Mouse (Mus musculus) heart, embryonic 12.5 days (tissue): ENCODE data around the gene Crx. TPM values are rescaled to one million over a fixed set of nuclear protein-coding genes. Genes with fewer than 3 reads are reported as not detected.
"Not testable (repeated sequence)": the region's sequence is repeated elsewhere in the genome, so short reads cannot be mapped to it uniquely, and the experiment has no call there.

ENCODE experiments used
- ATAC-seq: fragments of 200-750 bp; cut with Nextera tagmentation; 2 replicates; pipeline ENCODE4 v1.8.0; 2017; ENCODE audit warnings: moderate TSS enrichment, moderate library complexity; ENCODE audit not compliant: insufficient number of reproducible peaks, low FRiP score
- H3K27ac ChIP-seq: fragments of 300-500 bp; sonication (generic); 2 replicates; pipeline ENCODE4 v1.5.1; 2016; ENCODE audit warnings: mild to moderate bottlenecking, moderate library complexity; ENCODE audit not compliant: poor library complexity, severe bottlenecking
- H3K27me3 ChIP-seq: fragments of 300-500 bp; sonication (generic); replicated peaks from 2 replicates; pipeline ENCODE4 v1.6.1; 2016; ENCODE audit warnings: mild to moderate bottlenecking, moderate library complexity
- H3K36me3 ChIP-seq: fragments of 300-500 bp; sonication (generic); 2 replicates; pipeline ENCODE4 v1.6.1; 2016; ENCODE audit warnings: mild to moderate bottlenecking, moderate library complexity
- H3K4me1 ChIP-seq: fragments of 300-500 bp; sonication (generic); replicated peaks from 2 replicates; pipeline ENCODE4 v1.6.1; 2016; ENCODE audit warnings: mild to moderate bottlenecking
- H3K4me2 ChIP-seq: fragments of 300-500 bp; sonication (generic); 2 replicates; pipeline ENCODE4 v1.6.1; 2016; ENCODE audit warnings: mild to moderate bottlenecking, moderate library complexity
- H3K4me3 ChIP-seq: fragments of 300-500 bp; sonication (generic); 2 replicates; pipeline ENCODE4 v1.5.1; 2016; ENCODE audit warnings: mild to moderate bottlenecking
- H3K9ac ChIP-seq: fragments of 300-500 bp; sonication (generic); 2 replicates; pipeline ENCODE4 v1.6.1; 2016; ENCODE audit warnings: mild to moderate bottlenecking, moderate library complexity
- H3K9me3 ChIP-seq: fragments of 300-500 bp; sonication (generic); replicated peaks from 2 replicates; pipeline ENCODE4 v1.6.1; 2016; ENCODE audit warnings: mild to moderate bottlenecking, moderate library complexity
- WGBS: fragments of 180-500 bp; shearing (Covaris S2); methylation state at CpG from one replicate; pipeline ENCODE4 v1.1.7; 2016; 5-methylcytosine and 5-hydroxymethylcytosine counted together
- polyA plus RNA-seq: library from polyadenylated mRNA; unstranded; fragments of >200 nt; fragmentation: Nextera tagmentation; extraction: Ambion mirVana; gene quantifications from 2 replicates; pipeline ENCODE4 v1.2.1, GENCODE M21; 2016

Crx gene
- polyA plus RNA-seq = not detected in 2 replicates

- no peak within 1 kb of the TSS for H3K4me3 ChIP-seq
- H3K36me3 ChIP-seq = no peaks in the 10 kb centered on the region
- H3K4me2 ChIP-seq = no peak within 1 kb of the TSS
- no peaks in the 10 kb centered on the region for H3K27me3 ChIP-seq
- WGBS = 25% methylated on average over 4 of the region's 4 CpGs
- no peaks in the 10 kb centered on the region for H3K4me1 ChIP-seq
- no peak within 1 kb of the TSS for H3K9ac ChIP-seq
- H3K9me3 ChIP-seq = no peaks in the 10 kb centered on the region
- ATAC-seq = no peak
- no peak within 1 kb of the TSS for H3K27ac ChIP-seq
Observed at GRCm38 (mm10) chr7:15879756-15880155, at the start of gene Crx. Crx (minus strand) TSS chr7:15879968.

GRCm38 (mm10) chr7:15922220-15922773 is 42.5 kb upstream of the Crx start, which contains the start of gene Selenow:
Selenow (minus strand) TSS chr7:15922402.
- Histone ChIP-seq H3K4me3 (peak within 1 kb of the TSS; percentile 89), H3K9ac (peak within 1 kb of the TSS; percentile 81), H3K4me1 (peaks cover 27% of the 10 kb centered on the region), H3K9me3 (no peaks in the 10 kb centered on the region), H3K27me3 (no peaks in the 10 kb centered on the region), H3K36me3 (peaks cover 31% of the 10 kb centered on the region), H3K4me2 (peak within 1 kb of the TSS; percentile 88), H3K27ac (peak within 1 kb of the TSS; percentile 77)
- peak; percentile 96 for ATAC-seq
- under 1% methylated on average over 33 of the region's 33 CpGs for WGBS

GRCm38 (mm10) chr7:15921796-15922195 is 42.0 kb upstream of the Crx start:
- peak; percentile 69 for ATAC-seq
- Histone ChIP-seq H3K9me3 (no peaks in the 10 kb centered on the region), H3K4me2 (peak overlapping the region; percentile 88), H3K4me1 (peaks cover 27% of the 10 kb centered on the region), H3K27ac (peak overlapping the region; percentile 77), H3K27me3 (no peaks in the 10 kb centered on the region), H3K9ac (peak overlapping the region; percentile 81), H3K4me3 (peak overlapping the region; percentile 89), H3K36me3 (peaks cover 36% of the 10 kb centered on the region)
- WGBS = 2% methylated on average over 10 of the region's 10 CpGs

- Histone ChIP-seq H3K27ac (no peak overlapping the region), H3K36me3 (peaks cover 45% of the 10 kb centered on the region), H3K4me1 (peaks cover 27% of the 10 kb centered on the region), H3K9ac (peak overlapping the region; percentile 21; the same call in 1 of the 2 replicates), H3K9me3 (no peaks in the 10 kb centered on the region), H3K4me2 (peak overlapping the region; percentile 88), H3K4me3 (peak overlapping the region; percentile 89), H3K27me3 (no peaks in the 10 kb centered on the region)
- no peak for ATAC-seq
- WGBS = 63% methylated on average over 6 of the region's 6 CpGs
Observed at GRCm38 (mm10) chr7:15920645-15921190, 41.0 kb upstream of the Crx start.

GRCm38 (mm10) chr7:15919947-15920346 is 40.2 kb upstream of the Crx start:
- Histone ChIP-seq H3K36me3 (peaks cover 45% of the 10 kb centered on the region), H3K9ac (0 out of 2 replicates have a peak overlapping the region, but pooled peaks have one; percentile 21), H3K27me3 (no peaks in the 10 kb centered on the region), H3K27ac (no peak overlapping the region), H3K4me3 (no peak overlapping the region), H3K9me3 (no peaks in the 10 kb centered on the region), H3K4me1 (peaks cover 27% of the 10 kb centered on the region), H3K4me2 (peak overlapping the region; percentile 88)
- no peak for ATAC-seq
- 87% methylated on average over 9 of the region's 9 CpGs for WGBS

- Histone ChIP-seq H3K9me3 (no peaks in the 10 kb centered on the region), H3K4me2 (no peak overlapping the region), H3K36me3 (peaks cover 45% of the 10 kb centered on the region), H3K27ac (no peak overlapping the region), H3K27me3 (no peaks in the 10 kb centered on the region), H3K4me3 (no peak overlapping the region), H3K9ac (no peak overlapping the region), H3K4me1 (peaks cover 27% of the 10 kb centered on the region)
- ATAC-seq = no peak
Observed at GRCm38 (mm10) chr7:15918371-15918770, 38.6 kb upstream of the Crx start.

- Histone ChIP-seq H3K4me3 (no peak overlapping the region), H3K27ac (no peak overlapping the region), H3K36me3 (peaks cover 45% of the 10 kb centered on the region), H3K9ac (no peak overlapping the region), H3K4me2 (no peak overlapping the region), H3K9me3 (no peaks in the 10 kb centered on the region), H3K27me3 (no peaks in the 10 kb centered on the region), H3K4me1 (peaks cover 25% of the 10 kb centered on the region)
- ATAC-seq = no peak
- 86% methylated on average over 4 of the region's 4 CpGs for WGBS
Observed at GRCm38 (mm10) chr7:15916996-15917395, 37.2 kb upstream of the Crx start.

GRCm38 (mm10) chr7:15916134-15916723 is 36.5 kb upstream of the Crx start:
- no peak for ATAC-seq
- WGBS = 76% methylated on average over 3 of the region's 3 CpGs
- H3K4me3 ChIP-seq = no peak overlapping the region
- H3K9ac ChIP-seq = no peak overlapping the region
- no peak overlapping the region for H3K4me2 ChIP-seq
- H3K4me1 ChIP-seq = peaks cover 23% of the 10 kb centered on the region
- no peaks in the 10 kb centered on the region for H3K27me3 ChIP-seq
- H3K36me3 ChIP-seq = peaks cover 45% of the 10 kb centered on the region
- no peak overlapping the region for H3K27ac ChIP-seq
- H3K9me3 ChIP-seq = no peaks in the 10 kb centered on the region

- H3K27me3 ChIP-seq, H3K4me3 ChIP-seq, H3K27ac ChIP-seq, H3K4me2 ChIP-seq, ATAC-seq, H3K9ac ChIP-seq, H3K9me3 ChIP-seq: not testable (repeated sequence)
- Histone ChIP-seq H3K36me3 (peaks cover 45% of the 10 kb centered on the region), H3K4me1 (peaks cover 18% of the 10 kb centered on the region)
- WGBS = 85% methylated on average over 4 of the region's 4 CpGs
Observed at GRCm38 (mm10) chr7:15915695-15916094, 35.9 kb upstream of the Crx start.

GRCm38 (mm10) chr7:15914751-15915150 is 35.0 kb upstream of the Crx start:
- no peak overlapping the region for H3K9ac ChIP-seq
- no peak overlapping the region for H3K4me3 ChIP-seq
- peaks cover 8% of the 10 kb centered on the region; the same call in 1 of the 2 replicates for H3K4me1 ChIP-seq
- no peak overlapping the region for H3K27ac ChIP-seq
- 86% methylated on average over 2 of the region's 2 CpGs for WGBS
- H3K36me3 ChIP-seq = peaks cover 38% of the 10 kb centered on the region
- ATAC-seq = no peak
- no peaks in the 10 kb centered on the region for H3K9me3 ChIP-seq
- H3K27me3 ChIP-seq = no peaks in the 10 kb centered on the region
- H3K4me2 ChIP-seq = no peak overlapping the region

GRCm38 (mm10) chr7:15914252-15914651 is 34.5 kb upstream of the Crx start:
- no peak overlapping the region for H3K9ac ChIP-seq
- ATAC-seq = no peak
- H3K9me3 ChIP-seq = no peaks in the 10 kb centered on the region
- H3K36me3 ChIP-seq = peaks cover 33% of the 10 kb centered on the region
- no peak overlapping the region for H3K27ac ChIP-seq
- H3K4me3 ChIP-seq = no peak overlapping the region
- H3K4me2 ChIP-seq = no peak overlapping the region
- no peaks in the 10 kb centered on the region for H3K27me3 ChIP-seq
- peaks cover 5% of the 10 kb centered on the region; the same call in 1 of the 2 replicates for H3K4me1 ChIP-seq
- WGBS = 30% methylated on average over 2 of the region's 2 CpGs
